Mouse (Mus musculus): Measurements from ENCODE around the gene Agap3.

DNA sequence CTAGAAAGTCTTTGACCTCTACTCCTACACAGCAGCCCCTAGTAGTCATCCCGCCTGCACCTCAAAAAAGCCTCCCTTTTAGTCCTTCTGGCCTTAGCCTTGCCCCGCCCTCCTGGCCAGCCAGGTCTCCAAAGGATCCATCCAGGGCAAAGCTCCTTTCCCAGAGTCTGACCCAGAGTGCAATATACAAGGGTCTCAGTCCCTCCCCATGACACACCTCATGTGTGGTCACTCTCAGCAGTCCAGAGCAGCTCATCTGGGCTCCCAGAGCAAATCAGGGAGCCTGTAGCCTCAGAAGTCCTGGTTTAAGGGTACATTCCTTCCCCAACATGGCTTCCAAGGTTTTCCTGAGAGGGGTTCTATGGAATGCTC is 99.3 kb downstream of the Agap3 start:
- TF ChIP-seq CTCF (IDR thresholded peaks at IDR 0.05; ENCODE audit: insufficient read depth, low read depth, low read length): no peak
- no peak for TF ChIP-seq POLR2A (IDR thresholded peaks at IDR 0.05; ENCODE audit: insufficient read depth, low read depth, low read length)

All from olfactory bulb, adult 2 months (tissue).